Mouse (Mus musculus): ENCODE data around the gene Shkbp1. TPM values are rescaled to one million over a fixed set of nuclear protein-coding genes. Genes with fewer than 3 reads are reported as not detected.

Gene Shkbp1
- polyA plus RNA-seq, 1 experiment, result 18.4 TPM

- TF ChIP-seq MAX (IDR thresholded peaks at IDR 0.05; ENCODE audit: low read depth), result no peak
- TF ChIP-seq MYOD1 (IDR thresholded peaks at IDR 0.05; ENCODE audit: control insufficient read depth in 1 of 3, insufficient read length in 2 of 3, low read depth in 2 of 3), result no peak
- TF ChIP-seq MYOG (IDR thresholded peaks at IDR 0.05; ENCODE audit: control insufficient read depth in 1 of 3, insufficient read depth in 1 of 3, insufficient read length in 2 of 3, low read depth in 2 of 3), result peak in 1 of 3 experiments; percentile 13
- no peak for TF ChIP-seq POLR2AphosphoS2 (IDR thresholded peaks at IDR 0.05; ENCODE audit: insufficient read length, low read depth)
- no peak for TF ChIP-seq CEBPB (IDR thresholded peaks at IDR 0.05; ENCODE audit: insufficient read depth, poor library complexity, severe bottlenecking)
- TF ChIP-seq TCF12 (IDR thresholded peaks at IDR 0.05; ENCODE audit: insufficient read depth, poor library complexity, severe bottlenecking), result no peak
- H3K4me2 ChIP-seq (ENCODE audit: low read depth), result no peak overlapping the region
- H3K4me3 ChIP-seq, result no peak overlapping the region
Observed at GRCm38 (mm10) chr7:27369111-27369510, 13.3 kb upstream of the Shkbp1 start.

GRCm38 (mm10) chr7:27367976-27368375 lies 12.2 kb upstream of the Shkbp1 start:
- TF ChIP-seq TCF3 (IDR thresholded peaks at IDR 0.05; ENCODE audit: insufficient read length, low read depth) (no peak), CEBPB (IDR thresholded peaks at IDR 0.05; ENCODE audit: insufficient read depth, poor library complexity, severe bottlenecking) (no peak), POLR2AphosphoS2 (IDR thresholded peaks at IDR 0.05; ENCODE audit: insufficient read length, low read depth) (no peak), MAX (IDR thresholded peaks at IDR 0.05; ENCODE audit: low read depth) (no peak), USF1 (IDR thresholded peaks at IDR 0.05; ENCODE audit: low read depth) (no peak), POLR2A (IDR thresholded peaks at IDR 0.05; ENCODE audit: insufficient read length, low read depth) (no peak), SRF (IDR thresholded peaks at IDR 0.05; ENCODE audit: control insufficient read depth, insufficient read length, low read depth) (no peak), MYOG (IDR thresholded peaks at IDR 0.05; ENCODE audit: control insufficient read depth in 1 of 3, insufficient read depth in 1 of 3, insufficient read length in 2 of 3, low read depth in 2 of 3) (no peak), TCF12 (IDR thresholded peaks at IDR 0.05; ENCODE audit: insufficient read depth, poor library complexity, severe bottlenecking) (no peak), E2F4 (IDR thresholded peaks at IDR 0.05; ENCODE audit: insufficient read depth) (no peak), REST (IDR thresholded peaks at IDR 0.05; ENCODE audit: insufficient read depth, insufficient read length) (no peak), MYOD1 (IDR thresholded peaks at IDR 0.05; ENCODE audit: control insufficient read depth in 1 of 3, insufficient read length in 2 of 3, low read depth in 2 of 3) (no peak)
- Histone ChIP-seq H3ac (ENCODE audit: control insufficient read depth, insufficient read length) (no peak overlapping the region), H3K4me3 (no peak overlapping the region), H3K27me3 (ENCODE audit: control insufficient read depth, insufficient read depth, insufficient read length) (peaks cover 7% of the 10 kb centered on the region), H3K4me2 (ENCODE audit: low read depth) (no peak overlapping the region), H3K36me3 (ENCODE audit: control insufficient read depth, insufficient read depth) (no peaks in the 10 kb centered on the region), H3K79me2 (ENCODE audit: control insufficient read depth, insufficient read depth) (no peaks in the 10 kb centered on the region)

More at GRCm38 (mm10) chr7:27369111-27369510, 13.3 kb upstream of the Shkbp1 start:
- no peak overlapping the region for H3ac ChIP-seq (ENCODE audit: control insufficient read depth, insufficient read length)
- peaks cover 11% of the 10 kb centered on the region for H3K27me3 ChIP-seq (ENCODE audit: control insufficient read depth, insufficient read depth, insufficient read length)
- no peaks in the 10 kb centered on the region for H3K79me2 ChIP-seq (ENCODE audit: control insufficient read depth, insufficient read depth)
- no peaks in the 10 kb centered on the region for H3K36me3 ChIP-seq (ENCODE audit: control insufficient read depth, insufficient read depth)

GRCm38 (mm10) chr7:27366082-27366844 lies 10.4 kb upstream of the Shkbp1 start:
- H3K79me2 ChIP-seq (ENCODE audit: control insufficient read depth, insufficient read depth), result no peaks in the 10 kb centered on the region
- H3K4me2 ChIP-seq (ENCODE audit: low read depth), result no peak overlapping the region
- H3K27me3 ChIP-seq (ENCODE audit: control insufficient read depth, insufficient read depth, insufficient read length), result peaks cover 7% of the 10 kb centered on the region
- no peaks in the 10 kb centered on the region for H3K36me3 ChIP-seq (ENCODE audit: control insufficient read depth, insufficient read depth)
- H3ac ChIP-seq (ENCODE audit: control insufficient read depth, insufficient read length), result no peak overlapping the region
- no peak overlapping the region for H3K4me3 ChIP-seq
- TF ChIP-seq TCF3 (IDR thresholded peaks at IDR 0.05; ENCODE audit: insufficient read length, low read depth) (no peak), POLR2AphosphoS2 (IDR thresholded peaks at IDR 0.05; ENCODE audit: insufficient read length, low read depth) (no peak), REST (IDR thresholded peaks at IDR 0.05; ENCODE audit: insufficient read depth, insufficient read length) (no peak), MYOD1 (IDR thresholded peaks at IDR 0.05; ENCODE audit: control insufficient read depth in 1 of 3, insufficient read length in 2 of 3, low read depth in 2 of 3) (no peak), SRF (IDR thresholded peaks at IDR 0.05; ENCODE audit: control insufficient read depth, insufficient read length, low read depth) (no peak), USF1 (IDR thresholded peaks at IDR 0.05; ENCODE audit: low read depth) (no peak), POLR2A (IDR thresholded peaks at IDR 0.05; ENCODE audit: insufficient read length, low read depth) (no peak)

GRCm38 (mm10) chr7:27364379-27364778 lies 8.6 kb upstream of the Shkbp1 start:
- Histone ChIP-seq H3K36me3 (ENCODE audit: control insufficient read depth, insufficient read depth) (no peaks in the 10 kb centered on the region), H3K4me2 (ENCODE audit: low read depth) (no peak overlapping the region), H3ac (ENCODE audit: control insufficient read depth, insufficient read length) (no peak overlapping the region), H3K27me3 (ENCODE audit: control insufficient read depth, insufficient read depth, insufficient read length) (peaks cover 7% of the 10 kb centered on the region), H3K79me2 (ENCODE audit: control insufficient read depth, insufficient read depth) (no peaks in the 10 kb centered on the region), H3K4me3 (no peak overlapping the region)
- TF ChIP-seq REST (IDR thresholded peaks at IDR 0.05; ENCODE audit: insufficient read depth, insufficient read length) (no peak), MYOD1 (IDR thresholded peaks at IDR 0.05; ENCODE audit: control insufficient read depth in 1 of 3, insufficient read length in 2 of 3, low read depth in 2 of 3) (no peak), POLR2AphosphoS2 (IDR thresholded peaks at IDR 0.05; ENCODE audit: insufficient read length, low read depth) (no peak), MAX (IDR thresholded peaks at IDR 0.05; ENCODE audit: low read depth) (no peak), MYOG (IDR thresholded peaks at IDR 0.05; ENCODE audit: control insufficient read depth in 1 of 3, insufficient read depth in 1 of 3, insufficient read length in 2 of 3, low read depth in 2 of 3) (no peak), POLR2A (IDR thresholded peaks at IDR 0.05; ENCODE audit: insufficient read length, low read depth) (no peak), E2F4 (IDR thresholded peaks at IDR 0.05; ENCODE audit: insufficient read depth) (no peak), SRF (IDR thresholded peaks at IDR 0.05; ENCODE audit: control insufficient read depth, insufficient read length, low read depth) (no peak), USF1 (IDR thresholded peaks at IDR 0.05; ENCODE audit: low read depth) (no peak), CEBPB (IDR thresholded peaks at IDR 0.05; ENCODE audit: insufficient read depth, poor library complexity, severe bottlenecking) (no peak), TCF3 (IDR thresholded peaks at IDR 0.05; ENCODE audit: insufficient read length, low read depth) (no peak), TCF12 (IDR thresholded peaks at IDR 0.05; ENCODE audit: insufficient read depth, poor library complexity, severe bottlenecking) (no peak)
